Mouse (Mus musculus) spleen, postnatal 14 days (tissue): ENCODE data around the gene Adgrg5.

ENCODE experiments used
- DNase-seq, 2 experiments: peaks; one replicate each; pipeline ENCODE4 v3.0.0; 2021 to 2022; ENCODE audit warnings: low spot score in 2 of 2

Adgrg5 gene

DNA sequence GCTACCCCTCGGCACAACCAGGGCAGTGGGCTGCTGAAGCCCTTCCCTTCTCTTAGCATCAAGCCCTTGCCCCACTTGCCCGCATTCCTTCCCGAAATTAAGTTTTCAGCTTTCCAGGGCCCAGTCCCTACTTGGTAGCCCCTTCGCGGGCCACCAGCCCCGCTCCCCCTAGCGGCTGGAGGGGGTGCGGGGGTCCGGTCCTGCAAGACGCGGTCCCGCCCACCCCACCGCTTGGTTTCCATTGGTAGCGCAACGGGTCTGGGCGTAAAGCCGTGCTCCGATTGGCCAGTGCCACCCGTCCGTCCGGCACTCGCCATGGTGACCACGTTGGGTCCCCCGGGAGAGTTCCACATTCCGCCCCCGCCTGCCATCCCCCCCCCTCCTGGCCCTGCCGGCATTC, 6.1 kb upstream of the Adgrg5 start:
- DNase-seq, result peak; percentile 65 to 80

GRCm38 (mm10) chr8:94917851-94918495, 5.5 kb upstream of the Adgrg5 start, which contains the start of gene Ccdc102a:
TSS of gene Ccdc102a (minus strand) at chr8:94918098.
- no peak for DNase-seq

GRCm38 (mm10) chr8:94919256-94919655, 4.2 kb upstream of the Adgrg5 start:
- no peak for DNase-seq

DNA sequence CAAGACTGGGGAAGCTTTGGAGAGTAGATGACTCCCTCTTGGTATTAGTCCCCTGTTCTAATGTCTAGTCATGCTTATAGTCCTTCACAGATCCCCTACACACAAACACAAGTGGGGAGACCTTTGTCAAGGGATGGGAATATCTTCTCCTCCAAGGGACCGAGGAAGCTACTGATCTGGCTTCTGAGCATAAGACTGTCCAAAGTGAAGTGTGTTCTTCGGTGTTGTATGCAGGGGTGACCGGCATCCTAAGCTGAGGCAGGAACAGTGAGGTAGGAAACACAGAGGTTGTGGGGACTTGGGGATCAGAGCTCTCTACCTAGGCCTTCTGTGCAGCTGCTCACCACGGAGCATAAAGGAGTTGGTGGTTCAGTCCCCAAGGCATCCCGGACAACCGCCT, 1.3 kb upstream of the Adgrg5 start:
- DNase-seq, result no peak

DNA sequence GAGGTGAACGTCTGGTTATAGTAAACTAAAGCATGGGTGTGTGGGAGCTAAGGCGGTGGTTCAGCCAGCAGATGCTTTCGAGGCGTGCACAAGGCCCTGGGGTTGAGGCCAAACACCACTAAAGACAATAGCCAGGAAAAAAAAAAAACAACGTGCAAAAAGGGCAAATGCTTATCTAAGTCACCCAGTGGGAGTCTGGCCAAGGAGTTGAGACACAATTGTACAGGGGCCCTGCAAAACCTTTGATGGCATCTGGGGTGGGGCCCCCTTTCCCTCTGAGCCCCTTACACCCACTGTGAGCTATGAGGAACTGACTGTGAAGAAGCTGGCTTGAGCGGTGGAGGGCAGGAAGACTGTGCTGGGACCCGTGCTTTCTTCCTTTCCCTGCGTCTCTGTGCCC, 892 bp upstream of the Adgrg5 start:
- DNase-seq, result no peak

DNA sequence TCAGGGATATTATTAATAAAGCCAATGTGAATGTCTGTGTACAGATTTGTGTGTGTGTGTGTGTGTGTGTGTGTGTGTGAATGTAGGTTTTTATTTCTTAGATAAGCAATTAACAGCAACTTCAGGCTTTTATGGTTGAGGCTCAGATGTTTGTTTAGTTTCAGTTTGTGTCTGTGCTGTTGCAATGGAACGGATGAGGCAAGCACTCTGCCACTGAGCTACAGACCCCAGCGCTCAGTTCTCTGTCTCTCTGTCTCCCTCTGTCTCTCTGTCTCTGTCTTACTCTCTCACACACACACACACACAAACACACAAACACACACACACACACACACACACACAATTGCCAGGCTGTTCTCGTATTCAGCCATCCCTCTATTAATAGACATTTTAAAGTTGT, 4.7 kb downstream of the Adgrg5 start:
- no peak for DNase-seq

DNA sequence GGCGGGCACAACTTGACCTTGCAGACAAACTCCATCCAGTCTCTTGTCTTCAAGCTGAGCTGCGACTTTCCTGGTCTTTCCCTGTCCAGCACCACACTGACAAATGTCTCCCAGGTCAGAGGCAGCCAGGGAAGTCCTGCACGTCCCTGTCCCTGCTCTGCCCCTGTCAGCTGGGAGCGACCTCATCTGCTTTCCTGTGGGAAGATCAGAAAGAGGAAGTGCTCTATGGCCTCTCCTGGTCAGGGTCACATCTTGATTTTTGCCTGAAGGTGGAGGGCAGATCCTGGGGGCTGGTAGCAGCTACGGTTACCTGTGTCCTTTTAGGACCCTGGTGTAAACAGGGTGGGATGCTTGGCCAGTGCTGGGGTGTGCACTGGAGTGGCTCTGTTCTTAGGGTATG, 10.4 kb downstream of the Adgrg5 start:
- no peak for DNase-seq

GRCm38 (mm10) chr8:94935172-94935571, 11.7 kb downstream of the Adgrg5 start:
- no peak for DNase-seq

- peak; percentile 44 to 68 for DNase-seq
These were observed 19.1 kb downstream of the Adgrg5 start for GRCm38 (mm10) chr8:94942566-94942965.

DNA sequence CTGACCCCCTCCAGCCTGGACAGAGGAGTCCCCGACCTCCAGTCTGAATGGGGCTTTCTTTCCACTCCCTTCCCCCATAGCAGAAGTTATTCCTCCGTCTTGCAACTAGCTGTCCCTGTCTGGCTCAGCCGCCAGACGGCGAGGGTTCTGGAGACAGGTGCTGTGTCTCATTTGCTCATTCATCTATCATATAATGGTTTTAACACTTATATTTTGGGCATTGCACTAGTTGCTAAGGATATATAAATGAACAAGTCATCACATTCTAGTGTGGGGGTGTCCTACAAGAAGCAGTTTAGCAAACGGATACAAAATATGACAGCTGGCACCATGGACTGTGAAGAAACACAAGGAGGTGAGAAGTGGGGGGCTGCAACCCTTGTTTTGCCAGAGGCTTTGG, 21.7 kb downstream of the Adgrg5 start:
- DNase-seq, result no peak

DNA sequence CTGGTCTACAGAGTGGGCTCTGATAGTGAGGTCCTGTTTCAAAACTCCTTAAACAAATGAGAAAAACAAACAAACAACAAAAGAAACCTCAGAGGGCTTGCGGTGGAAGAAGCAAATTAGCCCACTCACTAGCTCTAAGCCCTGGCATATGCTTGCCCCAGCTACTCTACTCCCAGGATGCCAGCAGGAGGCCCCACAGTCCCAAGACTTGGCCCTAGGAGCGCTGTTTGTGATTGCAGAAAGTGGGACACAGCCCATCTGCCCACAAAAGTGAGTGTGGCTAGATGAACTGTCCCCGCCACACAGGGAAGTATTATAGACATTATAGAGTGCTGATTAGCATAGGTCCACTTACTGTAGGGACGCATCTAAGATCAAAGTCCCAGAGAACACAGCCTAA, 24.9 kb downstream of the Adgrg5 start:
- no peak for DNase-seq

DNA sequence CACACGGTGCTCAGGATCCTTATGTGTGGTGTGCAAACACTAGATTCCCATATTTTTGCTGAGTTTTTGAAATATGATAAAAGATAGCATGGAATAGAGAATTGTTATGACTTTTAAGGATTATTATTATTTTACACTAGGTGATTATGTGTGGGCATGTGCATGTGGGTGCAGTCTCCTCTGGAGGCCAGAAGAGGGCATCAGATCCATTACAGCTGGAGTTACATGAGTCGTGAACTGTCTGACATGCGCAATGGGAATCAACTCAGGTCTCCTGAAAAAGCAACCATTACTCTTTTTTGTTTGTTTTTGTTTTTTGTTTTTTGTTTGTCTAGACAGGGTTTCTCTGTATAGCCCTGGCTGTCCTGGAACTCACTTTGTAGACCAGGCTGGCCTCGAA, 25.5 kb downstream of the Adgrg5 start:
- DNase-seq, result no peak

GRCm38 (mm10) chr8:94950046-94950445, 26.6 kb downstream of the Adgrg5 start:
- DNase-seq, result peak; percentile 43 to 65

DNA sequence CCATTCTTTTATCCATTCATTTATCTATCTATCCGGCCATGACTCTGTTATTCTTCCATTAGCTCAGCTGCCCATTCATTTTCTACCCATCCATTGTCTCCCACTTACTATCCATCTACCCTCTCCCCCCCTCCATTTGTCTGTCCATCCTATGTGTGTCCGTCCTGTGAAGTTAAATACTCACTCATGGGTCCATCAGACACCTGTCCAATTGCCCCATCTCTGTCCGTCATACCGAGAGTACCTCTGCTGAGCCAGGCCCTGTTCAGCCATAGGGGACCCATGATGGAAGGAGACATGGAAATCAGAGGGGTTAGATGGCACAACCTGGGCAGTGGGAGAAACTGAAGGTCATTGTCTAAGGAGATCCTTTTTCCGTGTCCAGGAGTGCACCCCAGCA, 27.0 kb downstream of the Adgrg5 start:
- DNase-seq, result no peak

GRCm38 (mm10) chr8:94952086-94952485, 28.6 kb downstream of the Adgrg5 start:
- DNase-seq, result no peak

GRCm38 (mm10) chr8:94953624-94954367, 30.3 kb downstream of the Adgrg5 start:
- no peak for DNase-seq

DNA sequence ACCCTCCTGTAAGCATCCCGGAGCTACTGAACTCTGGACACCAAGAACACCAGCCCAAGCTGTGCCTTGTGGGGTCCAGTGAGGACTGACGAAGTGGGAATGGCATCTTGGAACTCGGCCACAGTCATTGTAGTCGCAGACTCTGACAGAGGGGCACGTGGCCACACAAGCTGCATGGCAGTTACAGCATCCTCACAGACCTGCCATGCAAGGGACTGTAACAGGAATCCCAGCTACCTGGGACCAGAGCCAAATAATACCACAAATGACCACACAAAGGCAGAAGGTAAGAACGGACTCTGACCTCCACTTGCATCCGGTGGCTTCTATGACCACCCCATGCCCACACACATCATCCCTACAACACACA, 30.9 kb downstream of the Adgrg5 start:
- no peak for DNase-seq

GRCm38 (mm10) chr8:94954921-94955758, 31.6 kb downstream of the Adgrg5 start:
- peak; percentile 38 to 62 for DNase-seq

- DNase-seq, result no peak
These were observed 32.6 kb downstream of the Adgrg5 start for GRCm38 (mm10) chr8:94956078-94956574.

DNA sequence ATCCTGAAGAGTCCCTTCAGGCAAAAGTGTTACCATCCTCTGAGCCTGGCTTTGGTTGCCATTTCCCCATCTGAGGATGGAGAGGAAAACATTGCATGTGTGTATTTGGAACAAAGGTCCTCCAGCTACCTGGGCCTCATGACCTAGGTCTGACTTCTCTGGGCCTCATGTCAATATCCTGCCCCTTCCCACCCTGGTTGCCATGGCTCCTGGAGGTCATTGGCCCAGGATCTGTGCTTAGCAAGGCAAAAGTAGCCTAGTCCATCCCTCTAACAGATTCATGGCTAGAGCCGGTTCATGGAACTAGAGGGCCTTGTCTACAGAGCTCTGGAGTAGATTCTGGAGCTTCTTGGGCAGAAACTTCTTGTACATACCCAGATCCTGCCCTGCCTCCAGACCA, 38.7 kb downstream of the Adgrg5 start:
- no peak for DNase-seq

DNA sequence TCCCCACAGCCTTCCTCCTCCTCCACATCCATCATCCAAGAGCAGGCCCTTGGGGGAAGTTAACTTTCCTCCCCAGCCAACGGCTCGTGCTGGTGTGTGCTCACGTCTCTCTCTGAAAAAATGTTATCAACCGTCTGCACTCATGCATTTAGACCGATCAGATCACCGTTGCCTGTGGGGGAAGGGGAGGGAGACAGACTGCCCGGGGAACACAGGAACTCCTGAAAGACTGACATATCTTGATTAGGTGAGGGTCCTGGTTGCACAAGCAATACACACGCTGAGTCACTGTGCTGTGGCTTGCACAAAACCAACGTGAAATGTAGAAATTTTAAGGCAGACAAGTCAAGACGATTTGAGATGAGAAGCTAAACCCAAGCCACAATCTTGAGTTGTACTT, 41.3 kb downstream of the Adgrg5 start:
- peak in 1 of 2 experiments; percentile 38 for DNase-seq

GRCm38 (mm10) chr8:94966578-94966977, 43.1 kb downstream of the Adgrg5 start:
- peak in 1 of 2 experiments; percentile 65 for DNase-seq
